Mouse (Mus musculus): ENCODE data around the gene Frmd4a.

Gene Frmd4a

DNA sequence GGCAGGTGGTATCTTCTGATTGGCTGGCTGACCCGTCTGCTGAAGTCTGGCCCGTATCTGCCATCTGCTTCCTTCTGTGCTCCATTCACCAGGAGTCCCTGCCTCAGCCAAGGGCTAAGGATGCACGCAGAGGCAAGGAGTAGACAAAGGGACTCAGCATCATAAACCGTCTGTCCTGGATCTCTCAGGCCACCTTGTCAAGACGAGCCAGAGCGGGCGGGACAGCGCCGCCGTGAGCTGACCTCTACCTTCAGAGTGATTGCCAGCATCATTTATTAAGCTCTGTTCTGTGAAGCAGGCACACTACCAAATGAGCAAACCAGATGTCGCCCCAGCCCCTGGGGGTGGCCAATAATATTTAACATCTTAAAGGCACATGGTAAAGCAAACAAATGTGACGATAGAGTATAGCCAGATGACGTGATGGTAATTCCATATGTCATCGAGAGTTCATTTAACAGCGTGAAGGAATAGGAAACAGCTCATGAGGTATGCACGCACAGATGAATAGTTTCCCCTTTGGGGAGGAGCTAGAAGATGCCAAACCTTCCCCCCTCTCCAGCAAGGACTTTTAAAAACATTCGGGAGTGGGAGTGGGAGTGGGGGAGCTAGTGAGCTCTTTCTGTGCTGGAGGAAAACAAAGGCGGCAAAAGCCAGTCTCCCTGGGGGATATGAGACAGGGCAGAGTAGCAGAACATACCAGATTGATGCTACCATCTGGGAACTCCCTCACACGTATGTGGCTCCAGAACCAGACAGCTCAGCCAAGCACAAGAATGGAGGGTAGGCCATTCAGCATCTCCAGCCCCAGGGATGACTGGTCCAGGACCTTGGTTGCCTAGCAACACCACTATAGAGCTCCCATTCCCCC is 419.1 kb downstream of the Frmd4a start:
- no peak for TF ChIP-seq GATA4 (IDR thresholded peaks at IDR 0.05; ENCODE audit: insufficient replicate concordance, low read length)

GRCm38 (mm10) chr2:4438739-4439138 is 421.2 kb downstream of the Frmd4a start:
- TF ChIP-seq GATA4 (IDR thresholded peaks at IDR 0.05; ENCODE audit: insufficient replicate concordance, low read length) = no peak

GRCm38 (mm10) chr2:4439909-4440308 is 422.4 kb downstream of the Frmd4a start:
- TF ChIP-seq GATA4 (IDR thresholded peaks at IDR 0.05; ENCODE audit: insufficient replicate concordance, low read length) = no peak

- no peak for TF ChIP-seq GATA4 (IDR thresholded peaks at IDR 0.05; ENCODE audit: insufficient replicate concordance, low read length)
Measured at GRCm38 (mm10) chr2:4441840-4442239, 424.3 kb downstream of the Frmd4a start.

DNA sequence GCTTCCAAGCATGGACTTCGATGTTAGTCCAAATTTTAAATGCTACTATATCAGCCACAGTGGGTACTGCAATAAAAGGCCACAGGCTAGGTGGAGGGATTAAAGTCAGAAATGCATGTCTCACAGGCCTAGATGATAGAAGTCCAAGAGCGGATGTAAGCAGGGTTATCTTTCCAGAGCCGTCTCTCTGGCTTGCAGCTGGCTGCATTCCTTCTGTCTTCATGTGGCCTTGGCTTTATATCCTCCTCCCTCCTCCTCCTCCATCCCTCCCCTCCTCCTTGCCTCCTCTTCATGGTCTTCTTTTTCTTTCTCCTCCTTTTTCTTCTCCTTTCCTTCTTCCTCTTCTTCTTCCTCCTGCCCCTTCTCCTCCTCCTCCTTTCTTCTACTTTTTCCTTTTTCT is 427.2 kb downstream of the Frmd4a start:
- no peak for TF ChIP-seq GATA4 (IDR thresholded peaks at IDR 0.05; ENCODE audit: insufficient replicate concordance, low read length)

GRCm38 (mm10) chr2:4445629-4446400 is 428.3 kb downstream of the Frmd4a start:
- TF ChIP-seq GATA4 (IDR thresholded peaks at IDR 0.05; ENCODE audit: insufficient replicate concordance, low read length) = no peak

GRCm38 (mm10) chr2:4449860-4450480 is 432.5 kb downstream of the Frmd4a start:
- no peak for TF ChIP-seq GATA4 (IDR thresholded peaks at IDR 0.05; ENCODE audit: insufficient replicate concordance, low read length)

GRCm38 (mm10) chr2:4452590-4453400 is 435.3 kb downstream of the Frmd4a start:
- no peak for TF ChIP-seq GATA4 (IDR thresholded peaks at IDR 0.05; ENCODE audit: insufficient replicate concordance, low read length)

DNA sequence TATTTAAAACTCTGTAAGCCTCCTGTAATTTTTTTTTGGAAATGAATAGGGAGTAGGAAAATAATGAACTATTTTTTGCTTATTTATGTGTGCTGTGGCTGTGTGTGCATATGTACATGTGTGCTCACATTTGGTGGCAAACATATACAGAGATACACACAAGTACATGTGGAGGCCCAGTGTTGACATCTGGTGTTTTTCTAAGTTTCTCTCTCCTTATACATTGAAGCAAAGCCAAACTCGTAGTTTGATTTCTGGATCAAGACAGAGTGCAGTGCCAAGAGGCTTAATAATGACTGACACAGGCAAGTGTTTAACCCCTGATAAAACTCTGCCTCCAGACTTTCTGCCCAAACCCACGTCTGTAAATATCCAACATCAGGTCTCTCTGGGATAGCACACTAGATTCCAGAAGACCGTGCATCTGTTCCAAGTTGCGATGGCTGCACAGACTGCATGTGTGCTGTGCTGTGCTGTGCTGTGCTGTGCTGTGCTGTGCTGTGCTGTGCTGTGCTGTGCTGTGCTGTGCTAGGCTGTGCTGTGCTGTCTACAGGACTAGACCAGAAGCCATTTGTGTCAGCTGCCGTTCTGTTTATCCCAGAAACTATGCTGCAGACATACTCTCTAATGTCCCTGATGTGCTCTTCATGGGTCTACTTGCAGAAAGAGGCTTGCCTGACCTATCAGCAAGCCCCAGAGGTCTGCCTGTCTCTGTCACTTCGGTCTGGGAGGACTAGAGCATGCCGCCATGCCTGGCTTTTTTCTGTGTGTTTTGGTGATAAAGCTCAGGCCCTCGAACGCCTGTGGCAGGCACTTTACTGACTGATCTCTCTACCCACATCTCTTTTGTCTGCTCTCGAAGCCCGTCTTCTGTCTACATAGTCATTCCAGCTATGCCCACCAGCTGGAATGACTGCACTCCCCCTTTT is 437.8 kb downstream of the Frmd4a start:
- TF ChIP-seq GATA4 (IDR thresholded peaks at IDR 0.05; ENCODE audit: insufficient replicate concordance, low read length) = no peak

DNA sequence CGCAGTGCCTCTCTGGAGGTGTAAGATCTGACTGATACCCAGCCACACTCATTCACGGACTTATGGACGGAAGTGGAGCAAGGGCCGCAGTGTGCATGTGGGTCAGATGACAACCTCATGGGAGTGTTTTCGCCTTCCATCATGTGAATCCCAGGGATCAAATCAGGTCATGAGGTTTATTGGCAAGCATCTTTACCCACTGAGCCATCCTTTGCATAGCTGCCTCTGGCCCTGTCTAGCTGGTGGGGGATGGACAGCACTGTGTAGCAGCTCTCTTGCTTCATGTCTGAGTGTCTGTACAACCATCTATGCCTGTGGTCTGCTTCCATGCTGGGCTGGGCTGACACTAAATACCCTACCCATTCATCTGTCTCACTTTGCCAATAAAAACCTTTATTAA is 443.4 kb downstream of the Frmd4a start:
- TF ChIP-seq GATA4 (IDR thresholded peaks at IDR 0.05; ENCODE audit: insufficient replicate concordance, low read length) = no peak

DNA sequence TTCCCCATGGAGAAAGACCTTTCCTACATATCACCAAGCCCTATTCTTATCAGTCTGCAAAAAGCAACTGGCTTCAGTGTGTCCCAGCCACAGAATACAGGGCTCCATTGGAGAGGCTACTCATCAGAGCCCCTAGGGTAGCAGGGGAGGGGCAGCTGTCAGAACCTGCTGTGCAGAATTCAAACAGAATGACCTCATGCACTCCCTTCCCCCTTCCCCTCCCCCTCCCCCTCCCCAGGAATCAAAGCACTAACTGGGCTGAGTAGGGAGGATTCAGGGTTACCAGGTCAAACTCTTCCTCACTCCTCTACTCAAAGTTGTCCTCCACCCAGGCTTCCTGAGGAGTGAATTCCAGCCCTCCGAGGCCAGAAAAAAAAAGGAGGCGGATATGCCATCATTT is 444.0 kb downstream of the Frmd4a start:
- TF ChIP-seq GATA4 (IDR thresholded peaks at IDR 0.05; ENCODE audit: insufficient replicate concordance, low read length) = no peak

GRCm38 (mm10) chr2:4462480-4462879 is 445.0 kb downstream of the Frmd4a start:
- no peak for TF ChIP-seq GATA4 (IDR thresholded peaks at IDR 0.05; ENCODE audit: insufficient replicate concordance, low read length)

DNA sequence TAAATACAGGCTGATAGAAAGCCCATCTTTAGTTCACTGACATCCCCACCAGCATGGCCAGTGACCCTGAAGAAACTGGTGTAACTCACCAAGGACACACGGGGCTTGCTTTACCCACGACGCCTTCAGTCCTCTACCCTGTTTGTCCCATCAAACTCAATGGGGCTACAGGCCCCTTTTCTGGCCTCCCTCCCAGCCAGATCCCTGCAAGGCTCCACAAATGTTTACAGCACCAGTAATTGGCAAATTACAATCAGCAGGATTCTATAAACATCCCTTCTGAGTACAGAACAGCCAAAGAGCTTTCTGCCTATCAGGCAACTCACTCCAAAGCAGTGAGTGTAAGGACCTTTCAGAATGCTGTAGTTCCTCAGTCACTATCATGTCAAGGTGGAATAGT is 448.6 kb downstream of the Frmd4a start:
- TF ChIP-seq GATA4 (IDR thresholded peaks at IDR 0.05; ENCODE audit: insufficient replicate concordance, low read length) = no peak

GRCm38 (mm10) chr2:4467314-4467713 is 449.8 kb downstream of the Frmd4a start:
- no peak for TF ChIP-seq GATA4 (IDR thresholded peaks at IDR 0.05; ENCODE audit: insufficient replicate concordance, low read length)
